Mouse (Mus musculus): ENCODE results near the gene Vsig10. TPM values are rescaled to one million over a fixed set of nuclear protein-coding genes. Genes with fewer than 3 reads are reported as not detected.

Gene Vsig10
- polyA plus RNA-seq, 1 experiment from 2014 or later = 1.7 TPM

DNA sequence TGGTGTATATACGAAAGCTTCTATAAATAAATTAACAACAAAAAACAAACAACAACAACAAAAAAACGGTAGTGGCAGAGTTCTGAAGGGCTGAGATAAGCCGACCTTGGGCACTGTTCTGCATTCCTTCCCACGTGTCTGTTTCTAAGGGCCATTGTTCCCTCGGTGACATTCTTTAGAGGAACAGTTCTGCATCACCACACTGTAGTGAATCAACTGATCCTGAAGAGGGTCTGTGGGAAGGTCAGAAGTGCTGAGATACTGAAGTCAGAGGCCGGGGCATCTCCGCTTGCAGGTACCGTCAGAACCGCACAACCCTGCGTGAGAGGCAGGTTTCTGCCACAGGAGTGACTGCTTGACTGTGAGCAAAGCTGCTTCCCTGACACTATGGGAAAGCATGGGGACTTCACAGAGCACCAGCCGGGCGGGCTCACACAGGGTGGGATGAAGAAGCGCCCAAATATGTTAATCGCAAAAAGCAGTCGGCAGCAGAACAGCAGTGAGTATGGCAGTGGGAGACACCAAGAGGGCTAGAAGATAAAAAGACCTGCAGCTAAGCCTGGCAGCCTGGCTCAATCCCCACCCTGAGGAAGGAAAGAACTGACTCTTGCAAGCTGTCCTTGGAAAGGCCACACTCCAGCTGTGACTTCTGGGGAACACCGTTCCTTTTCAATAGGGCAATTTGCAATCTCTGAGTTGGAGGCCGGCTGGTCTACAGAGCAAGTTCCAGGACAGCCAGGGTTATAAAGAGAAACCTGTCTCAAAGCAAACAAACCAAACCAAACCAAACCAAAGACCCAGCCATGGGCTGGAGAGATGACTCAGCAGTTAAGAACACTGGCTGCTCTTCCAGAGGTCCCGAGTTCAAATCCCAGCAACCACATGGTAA is 14.9 kb upstream of the Vsig10 start:
- Histone ChIP-seq H3K27me3 (no peaks in the 10 kb centered on the region), H3K4me1 (replicated peaks) (no peaks in the 10 kb centered on the region), H3K4me3 (replicated peaks) (no peak overlapping the region), H3K4me2 (no peak overlapping the region), H3K9me3 (replicated peaks) (0 out of 2 replicates have a peak, but pooled peaks cover 3% of the 10 kb centered on the region), H3K36me3 (no peaks in the 10 kb centered on the region), H3K27ac (no peak overlapping the region), H3K9ac (no peak overlapping the region)
- DNase-seq = no peak
- 54% methylated on average over 18 of the region's 18 CpGs for WGBS (ENCODE audit: insufficient replicate concordance)
- no peak for ATAC-seq (ENCODE audit: low read depth)

DNA sequence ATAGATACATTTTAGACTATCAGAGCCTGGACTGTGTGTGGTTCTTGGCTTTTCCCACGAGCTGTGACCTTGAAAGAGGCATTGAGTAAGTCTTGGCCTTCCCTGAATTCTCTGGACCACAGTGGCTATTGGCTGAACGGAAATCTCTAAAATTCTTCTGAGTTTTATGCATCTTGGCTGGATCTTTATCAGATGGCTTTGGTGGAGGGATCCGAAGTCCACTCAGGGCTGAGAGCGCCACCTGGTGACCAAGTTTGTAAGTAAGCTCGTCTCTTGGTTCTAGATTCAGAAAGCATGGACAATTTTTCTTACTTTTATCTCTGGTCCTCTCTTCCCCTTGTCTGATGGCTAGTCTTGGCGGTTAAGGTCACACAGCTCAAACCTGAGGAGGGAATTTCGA is 13.9 kb upstream of the Vsig10 start:
- H3K27ac ChIP-seq = no peak overlapping the region
- no peaks in the 10 kb centered on the region for H3K4me1 ChIP-seq (replicated peaks)
- H3K4me3 ChIP-seq (replicated peaks) = no peak overlapping the region
- H3K9me3 ChIP-seq (replicated peaks) = 0 out of 2 replicates have a peak, but pooled peaks cover 3% of the 10 kb centered on the region
- ATAC-seq (ENCODE audit: low read depth) (no peak), DNase-seq (peak; percentile 27)
- H3K36me3 ChIP-seq = no peaks in the 10 kb centered on the region
- H3K9ac ChIP-seq = no peak overlapping the region
- no peak overlapping the region for H3K4me2 ChIP-seq
- WGBS (ENCODE audit: insufficient replicate concordance) = 43% methylated on average over 7 of the region's 7 CpGs
- H3K27me3 ChIP-seq = no peaks in the 10 kb centered on the region

DNA sequence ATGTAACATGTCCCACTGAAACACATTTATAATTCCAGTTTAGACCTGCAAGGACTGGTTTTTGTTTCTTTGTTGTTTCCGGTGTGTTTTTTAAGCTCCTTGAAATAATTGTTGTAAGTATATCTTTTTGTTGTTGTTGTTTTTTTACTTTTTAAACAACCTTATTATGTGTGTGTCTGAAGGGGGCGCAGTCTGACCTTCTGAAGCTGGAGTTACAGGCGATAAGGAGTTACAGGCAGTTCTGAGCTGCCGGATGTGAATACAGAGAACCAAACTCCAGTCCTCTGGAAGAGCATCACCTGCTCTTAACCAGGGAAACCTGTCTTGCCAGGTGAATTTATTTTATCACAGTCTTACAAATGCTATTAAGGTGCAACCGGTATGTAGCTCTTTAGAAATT is 13.1 kb upstream of the Vsig10 start:
- DNase-seq (no peak), ATAC-seq (ENCODE audit: low read depth) (no peak)
- H3K27ac ChIP-seq = no peak overlapping the region
- no peak overlapping the region for H3K9ac ChIP-seq
- 80% methylated on average over 5 of the region's 5 CpGs for WGBS (ENCODE audit: insufficient replicate concordance)
- no peak overlapping the region for H3K4me3 ChIP-seq (replicated peaks)
- no peaks in the 10 kb centered on the region for H3K27me3 ChIP-seq
- no peak overlapping the region for H3K4me2 ChIP-seq
- H3K9me3 ChIP-seq (replicated peaks) = 0 out of 2 replicates have a peak, but pooled peaks cover 3% of the 10 kb centered on the region
- no peaks in the 10 kb centered on the region for H3K4me1 ChIP-seq (replicated peaks)
- no peaks in the 10 kb centered on the region for H3K36me3 ChIP-seq

DNA sequence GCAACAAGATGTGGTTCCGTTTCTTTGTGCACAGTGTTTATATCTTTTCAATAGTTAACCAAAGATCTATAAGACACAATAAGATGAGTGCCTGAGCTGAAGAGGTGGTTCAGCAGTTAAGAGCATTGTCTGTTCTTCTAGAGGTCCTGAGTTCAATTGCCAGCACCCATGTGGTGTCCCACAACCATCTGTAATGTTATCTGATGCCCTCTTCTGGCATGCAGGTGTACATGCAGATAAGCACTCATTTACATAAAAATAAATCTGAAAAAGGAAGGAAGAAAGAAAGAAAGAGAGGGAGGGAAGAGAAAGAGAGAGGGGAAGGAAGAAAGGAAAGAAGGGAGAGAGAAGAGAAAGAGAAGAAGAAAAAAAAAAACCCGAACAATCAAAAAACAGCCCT is 12.1 kb upstream of the Vsig10 start:
- 0 out of 2 replicates have a peak, but pooled peaks cover 3% of the 10 kb centered on the region for H3K9me3 ChIP-seq (replicated peaks)
- no peaks in the 10 kb centered on the region for H3K36me3 ChIP-seq
- H3K4me2 ChIP-seq = no peak overlapping the region
- H3K4me3 ChIP-seq (replicated peaks) = no peak overlapping the region
- DNase-seq (no peak), ATAC-seq (ENCODE audit: low read depth) (no peak)
- H3K4me1 ChIP-seq (replicated peaks) = no peaks in the 10 kb centered on the region
- no peak overlapping the region for H3K9ac ChIP-seq
- H3K27me3 ChIP-seq = no peaks in the 10 kb centered on the region
- WGBS (ENCODE audit: insufficient replicate concordance) = 85% methylated on average over 2 of the region's 2 CpGs
- no peak overlapping the region for H3K27ac ChIP-seq

DNA sequence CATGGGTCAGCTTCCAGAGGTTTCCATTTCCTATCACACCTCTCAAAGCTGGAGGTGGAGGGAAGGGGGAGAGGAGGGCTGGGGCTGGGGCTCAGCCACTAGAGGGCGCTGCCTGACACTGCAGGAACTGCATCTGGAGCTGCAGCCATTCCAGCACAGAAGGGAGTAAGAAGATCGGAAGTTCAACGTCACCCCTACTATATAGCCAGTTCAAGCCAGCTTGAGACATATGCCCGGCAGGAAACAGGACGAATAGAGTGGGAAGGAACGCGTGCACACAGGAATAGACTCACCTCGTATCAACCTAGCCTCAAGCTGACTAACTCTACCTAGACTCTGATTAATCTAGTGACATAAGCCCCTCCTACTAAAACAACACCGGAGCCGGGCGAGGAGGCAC is 11.2 kb upstream of the Vsig10 start:
- H3K27me3 ChIP-seq = no peaks in the 10 kb centered on the region
- no peak overlapping the region for H3K27ac ChIP-seq
- DNase-seq (peak; percentile 46), ATAC-seq (ENCODE audit: low read depth) (peak; percentile 54)
- H3K36me3 ChIP-seq = no peaks in the 10 kb centered on the region
- no peaks in the 10 kb centered on the region for H3K4me1 ChIP-seq (replicated peaks)
- H3K9me3 ChIP-seq (replicated peaks) = 0 out of 2 replicates have a peak, but pooled peaks cover 3% of the 10 kb centered on the region
- 19% methylated on average over 11 of the region's 11 CpGs for WGBS (ENCODE audit: insufficient replicate concordance)
- no peak overlapping the region for H3K4me3 ChIP-seq (replicated peaks)
- H3K9ac ChIP-seq = no peak overlapping the region
- peak overlapping the region; percentile 22 for H3K4me2 ChIP-seq

DNA sequence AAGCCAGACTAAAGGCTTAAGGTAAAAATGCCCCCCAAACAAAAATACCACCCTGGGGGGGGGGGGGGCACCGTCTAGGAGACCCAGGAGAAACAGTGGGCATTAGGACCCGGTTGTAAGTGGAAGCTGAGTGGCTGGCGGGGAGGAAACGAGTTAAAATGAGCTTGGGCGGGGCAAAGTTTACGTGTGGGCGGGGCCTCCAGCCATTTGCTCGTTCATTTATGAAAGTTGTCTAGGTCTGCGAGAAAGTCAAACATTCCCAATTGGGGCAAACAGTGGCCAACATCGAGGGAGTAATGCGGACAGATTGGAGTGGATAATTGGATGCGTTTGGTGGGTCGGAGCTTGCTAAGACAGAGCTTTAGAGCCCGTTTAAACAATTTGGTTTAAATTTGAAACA is 5.5 kb upstream of the Vsig10 start:
- Histone ChIP-seq H3K4me3 (replicated peaks) (peak overlapping the region; percentile 37), H3K36me3 (no peaks in the 10 kb centered on the region), H3K9me3 (replicated peaks) (no peaks in the 10 kb centered on the region), H3K4me2 (peak overlapping the region; percentile 55), H3K9ac (0 out of 2 replicates have a peak overlapping the region, but pooled peaks have one; percentile 3), H3K27ac (no peak overlapping the region), H3K4me1 (replicated peaks) (peaks cover 23% of the 10 kb centered on the region), H3K27me3 (peaks cover 45% of the 10 kb centered on the region)
- peak; percentile 46 for DNase-seq
- ATAC-seq (ENCODE audit: low read depth) = no peak
- 12% methylated on average over 14 of the region's 14 CpGs for WGBS (ENCODE audit: insufficient replicate concordance)

DNA sequence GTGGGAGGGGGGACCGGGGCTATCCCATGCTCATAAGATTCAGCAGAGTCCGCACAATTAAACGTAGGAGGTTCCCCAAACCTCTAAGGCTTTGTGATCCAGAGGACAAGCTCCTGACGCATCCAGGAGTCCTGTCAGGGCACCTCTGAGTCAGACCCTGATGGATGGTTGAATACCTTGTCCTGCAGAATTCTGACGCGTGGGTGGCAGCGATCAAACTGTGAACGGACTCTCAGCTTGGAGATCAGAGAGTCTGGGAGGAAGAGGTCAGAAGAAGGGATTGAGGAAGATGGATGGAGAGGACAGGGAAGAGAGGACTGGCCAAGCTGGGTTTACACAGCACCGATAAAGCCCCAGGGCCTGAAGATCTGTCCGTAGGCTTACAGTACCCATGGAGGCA is 5.0 kb upstream of the Vsig10 start:
- no peak for ATAC-seq (ENCODE audit: low read depth)
- H3K9ac ChIP-seq = 0 out of 2 replicates have a peak overlapping the region, but pooled peaks have one; percentile 3
- peak overlapping the region; percentile 37 for H3K4me3 ChIP-seq (replicated peaks)
- no peaks in the 10 kb centered on the region for H3K36me3 ChIP-seq
- H3K27ac ChIP-seq = no peak overlapping the region
- no peak for DNase-seq
- WGBS (ENCODE audit: insufficient replicate concordance) = 36% methylated on average over 10 of the region's 10 CpGs
- peaks cover 50% of the 10 kb centered on the region for H3K27me3 ChIP-seq
- H3K4me1 ChIP-seq (replicated peaks) = peaks cover 28% of the 10 kb centered on the region
- H3K4me2 ChIP-seq = peak overlapping the region; percentile 55
- no peaks in the 10 kb centered on the region for H3K9me3 ChIP-seq (replicated peaks)

DNA sequence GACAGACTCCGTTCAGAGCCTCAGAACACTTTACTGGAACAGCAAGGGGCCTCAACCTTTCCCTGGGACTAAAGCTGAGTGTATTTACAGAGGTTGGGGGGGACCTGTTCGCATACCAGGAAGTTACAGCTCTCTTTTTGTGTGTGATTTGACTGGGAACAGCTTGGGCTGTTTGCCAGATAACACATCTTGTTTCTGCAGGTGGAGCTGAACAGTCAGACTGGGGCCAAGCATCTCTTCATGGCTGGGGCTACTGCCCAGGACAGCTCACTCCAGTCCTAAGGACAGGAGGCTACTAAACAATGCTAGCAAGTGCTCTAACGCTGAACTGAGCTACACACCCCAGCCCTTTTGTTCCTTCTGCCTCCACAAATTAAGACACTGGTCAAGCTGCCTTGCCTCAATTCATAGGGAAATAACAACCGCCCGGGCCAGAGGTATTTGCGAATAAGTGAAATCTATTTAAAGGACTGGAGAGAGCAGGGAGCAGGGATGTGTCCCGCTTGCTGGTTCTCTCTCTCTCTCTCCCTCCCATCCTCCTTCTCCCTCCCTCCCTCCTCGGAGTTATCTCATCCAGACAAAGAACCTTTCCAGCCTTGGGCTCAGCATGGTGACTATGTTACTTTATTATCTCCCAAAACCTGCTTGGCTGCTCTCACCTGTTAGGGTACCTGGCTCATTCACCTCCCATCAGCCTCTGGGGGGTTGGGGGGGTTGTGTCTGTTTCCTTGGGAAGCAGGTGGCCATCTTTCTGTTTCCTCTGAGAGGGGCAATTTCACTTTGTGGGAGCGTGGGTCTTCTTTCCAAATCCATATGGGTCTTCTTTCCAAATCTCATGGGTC is 4.1 kb upstream of the Vsig10 start:
- 32% methylated on average over 9 of the region's 9 CpGs for WGBS (ENCODE audit: insufficient replicate concordance)
- no peak overlapping the region for H3K9ac ChIP-seq
- H3K27ac ChIP-seq = no peak overlapping the region
- ATAC-seq (ENCODE audit: low read depth) (no peak), DNase-seq (no peak)
- H3K9me3 ChIP-seq (replicated peaks) = no peaks in the 10 kb centered on the region
- H3K4me3 ChIP-seq (replicated peaks) = no peak overlapping the region
- no peaks in the 10 kb centered on the region for H3K36me3 ChIP-seq
- H3K4me2 ChIP-seq = no peak overlapping the region
- peaks cover 59% of the 10 kb centered on the region for H3K27me3 ChIP-seq
- H3K4me1 ChIP-seq (replicated peaks) = peaks cover 33% of the 10 kb centered on the region

DNA sequence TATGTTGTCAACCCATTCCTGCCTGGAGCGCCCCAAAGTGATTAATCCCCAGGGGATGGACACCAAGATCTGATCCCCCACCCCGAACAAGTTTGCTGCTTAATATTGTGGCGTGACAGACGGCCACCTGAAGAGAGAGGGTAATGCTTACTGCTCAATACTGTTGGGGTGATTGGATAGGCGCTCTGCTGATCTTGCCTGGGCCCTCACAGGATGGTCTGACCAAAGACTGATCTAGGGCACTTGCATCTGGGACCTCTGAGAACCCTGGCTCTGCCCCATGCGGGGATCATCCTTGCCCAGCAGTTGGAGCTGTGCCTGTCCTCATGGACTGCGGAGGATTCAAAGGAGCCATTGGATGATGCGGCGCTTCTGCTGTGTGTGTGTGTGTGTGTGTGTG is 4.9 kb downstream of the Vsig10 start:
- 73% methylated on average over 9 of the region's 9 CpGs for WGBS (ENCODE audit: insufficient replicate concordance)
- no peak overlapping the region for H3K9ac ChIP-seq
- no peaks in the 10 kb centered on the region for H3K36me3 ChIP-seq
- H3K4me3 ChIP-seq (replicated peaks) = no peak overlapping the region
- H3K9me3 ChIP-seq (replicated peaks) = no peaks in the 10 kb centered on the region
- no peak for ATAC-seq (ENCODE audit: low read depth)
- peaks cover 6% of the 10 kb centered on the region for H3K4me1 ChIP-seq (replicated peaks)
- peaks cover 32% of the 10 kb centered on the region for H3K27me3 ChIP-seq
- DNase-seq = no peak
- no peak overlapping the region for H3K4me2 ChIP-seq
- no peak overlapping the region for H3K27ac ChIP-seq

DNA sequence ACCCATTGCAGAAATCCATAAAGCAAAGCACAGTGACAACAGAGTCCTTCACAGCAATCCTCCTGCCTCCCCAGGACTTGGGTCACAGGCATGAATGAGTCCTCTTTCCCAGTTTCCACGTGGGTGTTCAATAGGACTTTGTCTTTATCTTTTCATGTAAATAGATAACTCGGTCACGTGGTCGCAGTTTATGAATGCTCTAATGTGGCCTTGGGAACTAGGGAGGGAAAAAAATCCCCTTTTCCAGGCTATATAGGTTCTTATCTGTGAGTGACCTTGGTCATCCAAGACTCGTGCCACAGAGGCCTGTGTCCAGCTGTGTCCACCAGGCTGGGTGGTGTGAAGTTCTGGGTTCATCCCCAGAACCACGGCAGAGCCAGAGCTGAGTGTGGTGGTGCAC is 7.5 kb downstream of the Vsig10 start:
- Histone ChIP-seq H3K27me3 (peaks cover 6% of the 10 kb centered on the region), H3K9me3 (replicated peaks) (no peaks in the 10 kb centered on the region), H3K4me1 (replicated peaks) (no peaks in the 10 kb centered on the region), H3K36me3 (no peaks in the 10 kb centered on the region), H3K9ac (no peak overlapping the region), H3K4me2 (no peak overlapping the region), H3K27ac (no peak overlapping the region), H3K4me3 (replicated peaks) (no peak overlapping the region)
- ATAC-seq (ENCODE audit: low read depth) (no peak), DNase-seq (no peak)
- WGBS (ENCODE audit: insufficient replicate concordance) = 50% methylated on average over 6 of the region's 6 CpGs

DNA sequence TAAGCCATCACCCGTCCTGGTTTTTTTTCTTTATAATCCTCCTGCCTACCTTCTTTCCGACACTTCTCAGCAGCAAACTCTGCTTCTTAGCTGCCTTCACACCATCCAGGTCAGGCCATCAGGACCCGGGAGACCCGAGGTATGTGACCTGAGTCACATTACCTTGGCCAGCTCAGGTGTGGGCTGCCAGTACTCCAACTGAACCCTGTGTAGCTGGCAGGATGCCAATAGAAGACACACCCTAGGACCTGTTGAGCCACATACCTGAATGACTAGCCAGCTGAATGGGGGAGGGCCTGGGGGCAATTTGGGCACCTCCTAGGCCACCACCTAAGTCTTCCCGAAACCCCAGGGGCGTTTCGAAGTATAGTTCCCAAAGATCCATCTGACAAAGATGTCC is 11.6 kb downstream of the Vsig10 start:
- Histone ChIP-seq H3K4me1 (replicated peaks) (no peaks in the 10 kb centered on the region), H3K36me3 (0 out of 2 replicates have a peak, but pooled peaks cover 6% of the 10 kb centered on the region), H3K27me3 (no peaks in the 10 kb centered on the region; the same call in 1 of the 2 replicates), H3K4me3 (replicated peaks) (no peak overlapping the region), H3K4me2 (no peak overlapping the region), H3K9me3 (replicated peaks) (no peaks in the 10 kb centered on the region), H3K9ac (no peak overlapping the region), H3K27ac (no peak overlapping the region)
- DNase-seq (no peak), ATAC-seq (ENCODE audit: low read depth) (no peak)
- WGBS (ENCODE audit: insufficient replicate concordance) = 69% methylated on average over 7 of the region's 7 CpGs
